Mouse (Mus musculus) adrenal gland, adult (tissue): ENCODE data around the gene Plaa.

Source experiments
- DNase-seq, 2 experiments: peaks; one replicate each; pipeline ENCODE4 v3.0.0; 2022 to 2023; ENCODE audit warnings: low spot score in 1 of 2; ENCODE audit not compliant: inconsistent age in 2 of 2

Gene Plaa

GRCm38 (mm10) chr4:94556265-94557054 is 46.6 kb downstream of the Plaa start, which contains the start of the genes Gm10306 and Caap1:
TSS of gene Gm10306 (plus strand) at chr4:94556546.
TSS of gene Caap1 (minus strand) at chr4:94556796.
- peak; percentile 92 to 97 for DNase-seq

GRCm38 (mm10) chr4:94554955-94555494 is 48.0 kb downstream of the Plaa start:
- DNase-seq, result no peak

- DNase-seq, result no peak
Measured at GRCm38 (mm10) chr4:94544321-94544720, 58.7 kb downstream of the Plaa start.

GRCm38 (mm10) chr4:94543041-94543440 is 60.0 kb downstream of the Plaa start:
- DNase-seq, result no peak

GRCm38 (mm10) chr4:94533205-94533604 is 69.8 kb downstream of the Plaa start:
- no peak for DNase-seq

- no peak for DNase-seq
Measured at GRCm38 (mm10) chr4:94529448-94529847, 73.6 kb downstream of the Plaa start.

GRCm38 (mm10) chr4:94523321-94523720 is 79.7 kb downstream of the Plaa start:
- DNase-seq, result peak in 1 of 2 experiments; percentile 37

- peak; percentile 36 to 78 for DNase-seq
Measured at GRCm38 (mm10) chr4:94517631-94518030, 85.4 kb downstream of the Plaa start.
